Mouse (Mus musculus) MEL (cell line): ENCODE measurements at regions not wholly inside any gene's neighbourhood (a gene's known extent, or its start where the extent isn't known, plus 50 kb on each side); places are given as distances from the start of the nearest gene placed in this dataset.

Source experiments
- DNase-seq: peaks from one replicate; pipeline ENCODE4 v3.0.0; 2011; ENCODE audit warnings: low read depth, low spot score
- H3K27ac ChIP-seq: 2 replicates; pipeline ENCODE4 v1.5.1; 2012; ENCODE audit warnings: low read depth, mild to moderate bottlenecking, control low read depth, low read length, moderate library complexity; ENCODE audit not compliant: control insufficient read depth
- H3K27me3 ChIP-seq, 2 experiments: fragments of 150-350 bp in 1 of 2; sonication (generic) in 1 of 2; 2 replicates each; pipeline ENCODE4 v1.6.1; 2012; ENCODE audit warnings: low read length in 2 of 2, mild to moderate bottlenecking in 2 of 2, improper control_type of control experiment in 1 of 2, moderate library complexity in 1 of 2; ENCODE audit not compliant: insufficient read depth in 2 of 2, control insufficient read depth in 1 of 2
- H3K36me3 ChIP-seq, 2 experiments: 2 replicates each; pipeline ENCODE4 v1.6.1; 2012 to 2014; ENCODE audit warnings: low read length in 2 of 2, improper control_type of control experiment in 1 of 2, inconsistent platforms in 1 of 2, mild to moderate bottlenecking in 1 of 2; ENCODE audit not compliant: insufficient read depth in 2 of 2, control insufficient read depth in 1 of 2
- H3K4me1 ChIP-seq, 2 experiments: fragments of 150-350 bp in 1 of 2; sonication (generic) in 1 of 2; 2 replicates each; pipeline ENCODE4 v1.6.1; 2012; ENCODE audit warnings: low read length in 2 of 2, improper control_type of control experiment in 1 of 2, mild to moderate bottlenecking in 1 of 2; ENCODE audit not compliant: insufficient read depth in 2 of 2, control insufficient read depth in 1 of 2
- H3K4me3 ChIP-seq, 2 experiments: fragments of 150-350 bp in 1 of 2; sonication (generic) in 1 of 2; 2 replicates each; pipeline ENCODE4 v1.5.1; 2012; ENCODE audit warnings: low read depth in 2 of 2, low read length in 2 of 2, mild to moderate bottlenecking in 2 of 2, moderate library complexity in 2 of 2, control low read depth in 1 of 2, improper control_type of control experiment in 1 of 2; ENCODE audit not compliant: control insufficient read depth in 1 of 2, insufficient read depth in 1 of 2
- H3K79me2 ChIP-seq: 2 replicates; pipeline ENCODE4 v1.6.1; 2012; ENCODE audit warnings: mild to moderate bottlenecking, low read length, moderate library complexity; ENCODE audit not compliant: control insufficient read depth, poor library complexity, insufficient read depth
- H3K9ac ChIP-seq: 2 replicates; pipeline ENCODE4 v1.6.1; 2012; ENCODE audit warnings: low read depth, mild to moderate bottlenecking, control low read depth, low read length, moderate library complexity; ENCODE audit not compliant: control insufficient read depth, poor library complexity, severe bottlenecking
- H3K9me3 ChIP-seq: fragments of 150-350 bp; sonication (generic); replicated peaks from 2 replicates; pipeline ENCODE4 v1.6.1; 2012; ENCODE audit warnings: mild to moderate bottlenecking, low read length, improper control_type of control experiment, moderate library complexity; ENCODE audit not compliant: insufficient read depth
- BHLHE40 ChIP-seq: IDR thresholded peaks from 2 replicates; pipeline ENCODE4 v1.6.1; 2012; ENCODE audit warnings: low read depth, mild to moderate bottlenecking, inconsistent platforms, low read length, improper control_type of control experiment, borderline replicate concordance
- CHD1 ChIP-seq: IDR thresholded peaks from 2 replicates; pipeline ENCODE4 v1.6.1; 2012; ENCODE audit warnings: low read depth, mild to moderate bottlenecking, inconsistent platforms, low read length, improper control_type of control experiment
- CHD2 ChIP-seq: IDR thresholded peaks from 2 replicates; pipeline ENCODE4 v1.6.1; 2011; ENCODE audit warnings: low read length, improper control_type of control experiment
- CTCF ChIP-seq, 3 experiments: IDR thresholded peaks in 2 of 3; conservative IDR thresholded peaks in 1 of 3; 2 replicates each; pipeline ENCODE4 v1.5.1; 2011 to 2012; ENCODE audit warnings: low read length in 3 of 3, low read depth in 2 of 3, mild to moderate bottlenecking in 2 of 3, improper control_type of control experiment in 1 of 3, inconsistent platforms in 1 of 3, mixed read lengths in 1 of 3, moderate library complexity in 1 of 3; ENCODE audit not compliant: control insufficient read depth in 1 of 3, insufficient read depth in 1 of 3, poor library complexity in 1 of 3, severe bottlenecking in 1 of 3
- ELF1 ChIP-seq: IDR thresholded peaks from 2 replicates; pipeline ENCODE4 v1.6.1; 2014; ENCODE audit warnings: low read depth, mild to moderate bottlenecking, inconsistent platforms, low read length, improper control_type of control experiment, moderate library complexity
- HCFC1 ChIP-seq: IDR thresholded peaks from 2 replicates; pipeline ENCODE4 v1.6.1; 2012; ENCODE audit warnings: low read depth, mild to moderate bottlenecking, inconsistent platforms, low read length, improper control_type of control experiment, moderate library complexity
- MEF2A ChIP-seq: IDR thresholded peaks from 2 replicates; pipeline ENCODE4 v1.6.1; 2014; ENCODE audit warnings: low read depth, mild to moderate bottlenecking, inconsistent platforms, low read length, improper control_type of control experiment; ENCODE audit not compliant: poor library complexity, insufficient replicate concordance, severe bottlenecking; ENCODE audit errors: extremely low read depth
- MXI1 ChIP-seq: IDR thresholded peaks from 2 replicates; pipeline ENCODE4 v1.6.1; 2011; ENCODE audit warnings: mild to moderate bottlenecking, low read depth, low read length, improper control_type of control experiment
- NELFE ChIP-seq: IDR thresholded peaks from 2 replicates; pipeline ENCODE4 v1.6.1; 2011; ENCODE audit warnings: low read depth, low read length, improper control_type of control experiment
- POLR2A ChIP-seq, 2 experiments: IDR thresholded peaks; 2 replicates each; pipeline ENCODE4 v1.6.1; 2011 to 2012; ENCODE audit warnings: low read length in 2 of 2, mild to moderate bottlenecking in 2 of 2, control low read depth in 1 of 2, improper control_type of control experiment in 1 of 2, low read depth in 1 of 2, moderate library complexity in 1 of 2; ENCODE audit not compliant: control insufficient read depth in 1 of 2, insufficient read depth in 1 of 2, poor library complexity in 1 of 2
- POLR2AphosphoS5 ChIP-seq: IDR thresholded peaks from 2 replicates; pipeline ENCODE4 v1.6.1; 2012; ENCODE audit warnings: low read depth, borderline replicate concordance, mild to moderate bottlenecking, inconsistent platforms, low read length, moderate library complexity, mixed read lengths
- RAD21 ChIP-seq: IDR thresholded peaks from 2 replicates; pipeline ENCODE4 v1.6.1; 2011; ENCODE audit warnings: mild to moderate bottlenecking, low read depth, low read length, improper control_type of control experiment
- SMC3 ChIP-seq: IDR thresholded peaks from 2 replicates; pipeline ENCODE4 v1.6.1; 2011; ENCODE audit warnings: low read depth, low read length, improper control_type of control experiment
- TAL1 ChIP-seq: IDR thresholded peaks from 2 replicates; pipeline ENCODE4 v1.6.1; 2012; ENCODE audit warnings: mild to moderate bottlenecking, inconsistent platforms, low read length, moderate library complexity, mixed read lengths
- TBP ChIP-seq: IDR thresholded peaks from 2 replicates; pipeline ENCODE4 v1.8.0; 2011; ENCODE audit warnings: low read depth, low read length, improper control_type of control experiment
- TCF12 ChIP-seq: IDR thresholded peaks from 2 replicates; pipeline ENCODE4 v1.6.1; 2014; ENCODE audit warnings: low read depth, mild to moderate bottlenecking, inconsistent platforms, low read length, improper control_type of control experiment, moderate library complexity
- USF2 ChIP-seq, 2 experiments: IDR thresholded peaks; 2 replicates each; pipeline ENCODE4 v1.6.1; 2011 to 2012; ENCODE audit warnings: improper control_type of control experiment in 2 of 2, low read length in 2 of 2, borderline replicate concordance in 1 of 2, inconsistent platforms in 1 of 2, low read depth in 1 of 2, mild to moderate bottlenecking in 1 of 2; ENCODE audit not compliant: insufficient read depth in 1 of 2
- ZKSCAN1 ChIP-seq: IDR thresholded peaks from 2 replicates; pipeline ENCODE4 v1.6.1; 2012; ENCODE audit warnings: low read depth, mild to moderate bottlenecking, inconsistent platforms, low read length, improper control_type of control experiment, moderate library complexity
- ZNF384 ChIP-seq: IDR thresholded peaks from 2 replicates; pipeline ENCODE4 v1.6.1; 2012; ENCODE audit warnings: low read depth, mild to moderate bottlenecking, inconsistent platforms, low read length, improper control_type of control experiment

- H3K4me3 ChIP-seq, result no peak overlapping the region
- no peak overlapping the region for H3K9ac ChIP-seq
- H3K27me3 ChIP-seq, result no peaks in the 10 kb centered on the region
- no peaks in the 10 kb centered on the region for H3K36me3 ChIP-seq
- DNase-seq, result no peak
- H3K27ac ChIP-seq, result no peak overlapping the region
- H3K4me1 ChIP-seq, result no peaks in the 10 kb centered on the region
- H3K79me2 ChIP-seq, result no peaks in the 10 kb centered on the region
- H3K9me3 ChIP-seq, result no peaks in the 10 kb centered on the region
- no peak for TF ChIP-seq POLR2A (IDR thresholded peaks at IDR 0.05; ENCODE audit: control insufficient read depth in 1 of 2, insufficient read depth in 1 of 2, low read depth in 1 of 2, low read length in 2 of 2, poor library complexity in 1 of 2)
- no peak for TF ChIP-seq RAD21
- TF ChIP-seq ELF1, result no peak
- no peak for TF ChIP-seq USF2 (IDR thresholded peaks at IDR 0.05; ENCODE audit: borderline replicate concordance in 1 of 2, insufficient read depth in 1 of 2, low read depth in 1 of 2, low read length in 2 of 2)
- no peak for TF ChIP-seq SMC3
- no peak for TF ChIP-seq BHLHE40
- TF ChIP-seq MEF2A, result no peak
- TF ChIP-seq TBP, result no peak
- no peak for TF ChIP-seq CHD1
- TF ChIP-seq ZNF384, result no peak
- TF ChIP-seq TCF12, result no peak
- TF ChIP-seq HCFC1, result no peak
- no peak for TF ChIP-seq TAL1
- no peak for TF ChIP-seq POLR2AphosphoS5
- TF ChIP-seq CTCF (IDR thresholded peaks at IDR 0.05 in 2 of 3, conservative IDR thresholded peaks at IDR 0.05 in 1 of 3; ENCODE audit: control insufficient read depth in 1 of 3, insufficient read depth in 1 of 3, low read depth in 2 of 3, low read length in 3 of 3, poor library complexity in 1 of 3, severe bottlenecking in 1 of 3), result no peak
- TF ChIP-seq CHD2, result no peak
- TF ChIP-seq NELFE, result no peak
- TF ChIP-seq MXI1, result no peak
- TF ChIP-seq ZKSCAN1, result no peak
Measured at GRCm38 (mm10) chr3:128280626-128281025, 384.5 kb upstream of the Fam241a start.

- H3K36me3 ChIP-seq, result no peaks in the 10 kb centered on the region
- H3K9me3 ChIP-seq, result no peaks in the 10 kb centered on the region
- no peaks in the 10 kb centered on the region for H3K4me1 ChIP-seq
- DNase-seq, result no peak
- no peak overlapping the region for H3K9ac ChIP-seq
- no peak overlapping the region for H3K4me3 ChIP-seq
- no peak overlapping the region for H3K27ac ChIP-seq
- TF ChIP-seq USF2 (IDR thresholded peaks at IDR 0.05; ENCODE audit: borderline replicate concordance in 1 of 2, insufficient read depth in 1 of 2, low read depth in 1 of 2, low read length in 2 of 2), result no peak
- TF ChIP-seq, all 39 proteins: peak for 0
- no peaks in the 10 kb centered on the region for H3K79me2 ChIP-seq
- no peaks in the 10 kb centered on the region for H3K27me3 ChIP-seq
Measured at GRCm38 (mm10) chr3:128270576-128270975, 374.5 kb upstream of the Fam241a start.
